Mouse (Mus musculus) embryonic facial prominence, embryonic 13.5 days (tissue): ENCODE measurements around the gene Ubl4a. TPM values are rescaled to one million over a fixed set of nuclear protein-coding genes. Genes with fewer than 3 reads are reported as not detected.
"Not testable (repeated sequence)": the region's sequence is repeated elsewhere in the genome, so short reads cannot be mapped to it uniquely, and the experiment has no call there.

Experiments
- ATAC-seq: fragments of 200-750 bp; cut with Nextera tagmentation; 2 replicates; pipeline ENCODE4 v1.8.0; 2017; ENCODE audit warnings: low read depth; ENCODE audit not compliant: insufficient number of reproducible peaks, insufficient read depth, low FRiP score, low TSS enrichment
- H3K27ac ChIP-seq: fragments of 300-500 bp; sonication (generic); 2 replicates; pipeline ENCODE4 v1.5.1; 2015; ENCODE audit warnings: moderate library complexity, mild to moderate bottlenecking, inconsistent platforms
- H3K27me3 ChIP-seq: fragments of 300-500 bp; sonication (generic); 2 replicates; pipeline ENCODE4 v1.6.1; 2015; ENCODE audit warnings: mild to moderate bottlenecking, inconsistent platforms
- H3K36me3 ChIP-seq: fragments of 300-500 bp; sonication (generic); 2 replicates; pipeline ENCODE4 v1.6.1; 2015; ENCODE audit warnings: mild to moderate bottlenecking, inconsistent platforms
- H3K4me1 ChIP-seq: fragments of 300-500 bp; sonication (generic); 2 replicates; pipeline ENCODE4 v1.6.1; 2015; ENCODE audit warnings: inconsistent platforms
- H3K4me2 ChIP-seq: fragments of 300-500 bp; sonication (generic); 2 replicates; pipeline ENCODE4 v1.6.1; 2015; ENCODE audit warnings: moderate library complexity, mild to moderate bottlenecking, inconsistent platforms
- H3K4me3 ChIP-seq: fragments of 300-500 bp; sonication (generic); 2 replicates; pipeline ENCODE4 v1.5.1; 2015; ENCODE audit warnings: mild to moderate bottlenecking, inconsistent platforms
- H3K9ac ChIP-seq: fragments of 300-500 bp; sonication (generic); 2 replicates; pipeline ENCODE4 v1.6.1; 2015; ENCODE audit warnings: mild to moderate bottlenecking, inconsistent platforms
- H3K9me3 ChIP-seq: fragments of 300-500 bp; sonication (generic); 2 replicates; pipeline ENCODE4 v1.6.1; 2016; ENCODE audit warnings: inconsistent platforms
- WGBS: fragments of 180-500 bp; shearing (Covaris S2); methylation state at CpG from one replicate; pipeline ENCODE4 v1.1.7; 2015; ENCODE audit warnings: mixed read lengths; 5-methylcytosine and 5-hydroxymethylcytosine counted together
- polyA plus RNA-seq: library from polyadenylated mRNA; unstranded; fragments of >200 nt; fragmentation: Nextera tagmentation; extraction: Ambion mirVana; gene quantifications from 2 replicates; pipeline ENCODE4 v1.2.1, GENCODE M21; 2015

The Ubl4a gene
- polyA plus RNA-seq, result 67.2 and 71.1 TPM in 2 replicates

GRCm38 (mm10) chrX:74372888-74373549 lies at the start of gene Ubl4a, which contains the start of gene Slc10a3:
Ubl4a (minus strand) TSS chrX:74373218.
Slc10a3 (minus strand) TSS chrX:74373349.
- Histone ChIP-seq H3K4me2 (peak within 1 kb of the TSS; percentile 60), H3K9ac (peak within 1 kb of the TSS; percentile 72), H3K9me3 (no peaks in the 10 kb centered on the region), H3K4me1 (no peaks in the 10 kb centered on the region), H3K4me3 (peak within 1 kb of the TSS; percentile 49), H3K36me3 (peaks cover 8% of the 10 kb centered on the region; the same call in 1 of the 2 replicates), H3K27me3 (no peaks in the 10 kb centered on the region), H3K27ac (no peak within 1 kb of the TSS)
- WGBS, result 30% methylated on average over 32 of the region's 32 CpGs
- peak; percentile 91 for ATAC-seq

GRCm38 (mm10) chrX:74413377-74413776 lies 40.4 kb upstream of the Ubl4a start:
- Histone ChIP-seq H3K27ac (no peak overlapping the region), H3K4me1 (no peaks in the 10 kb centered on the region), H3K9ac (no peak overlapping the region), H3K27me3 (no peaks in the 10 kb centered on the region), H3K9me3 (no peaks in the 10 kb centered on the region), H3K4me3 (no peak overlapping the region), H3K36me3 (peaks cover 9% of the 10 kb centered on the region; the same call in 1 of the 2 replicates), H3K4me2 (no peak overlapping the region)
- no peak for ATAC-seq

- Histone ChIP-seq H3K9ac (no peak overlapping the region), H3K4me3 (no peak overlapping the region), H3K27ac (no peak overlapping the region), H3K36me3 (peaks cover 9% of the 10 kb centered on the region; the same call in 1 of the 2 replicates), H3K27me3 (no peaks in the 10 kb centered on the region), H3K9me3 (no peaks in the 10 kb centered on the region), H3K4me2 (no peak overlapping the region), H3K4me1 (no peaks in the 10 kb centered on the region)
- WGBS, result 40% methylated on average over 2 of the region's 2 CpGs
- ATAC-seq, result no peak
Measured at GRCm38 (mm10) chrX:74408340-74408739, 35.3 kb upstream of the Ubl4a start.

DNA sequence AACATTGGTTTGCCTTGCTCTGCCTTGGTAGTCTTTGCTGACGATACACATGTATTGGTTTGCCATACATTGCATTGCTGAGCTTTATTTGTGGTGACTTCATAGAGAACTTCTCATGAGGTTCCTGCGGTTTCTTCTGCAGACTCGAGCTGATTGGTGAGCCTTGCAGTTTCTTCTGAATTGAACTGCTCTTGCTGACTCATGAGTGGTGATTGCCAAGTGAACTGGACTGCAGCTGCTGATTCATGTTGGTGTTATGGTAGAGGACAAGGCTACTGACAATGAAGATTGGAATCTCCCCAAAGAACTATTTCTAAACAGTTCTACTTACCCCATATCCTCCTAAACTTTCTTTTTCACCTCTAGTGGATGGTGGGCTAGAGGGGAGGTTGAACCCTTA lies 27.1 kb upstream of the Ubl4a start:
- WGBS, result 76% methylated on average over 3 of the region's 3 CpGs
- Histone ChIP-seq H3K4me2 (no peak overlapping the region), H3K9me3 (no peaks in the 10 kb centered on the region), H3K27me3 (no peaks in the 10 kb centered on the region), H3K27ac (no peak overlapping the region), H3K36me3 (no peaks in the 10 kb centered on the region), H3K4me3 (no peak overlapping the region), H3K4me1 (no peaks in the 10 kb centered on the region), H3K9ac (no peak overlapping the region)
- ATAC-seq, result no peak

- no peaks in the 10 kb centered on the region for H3K9me3 ChIP-seq
- H3K9ac ChIP-seq, result peak within 1 kb of the TSS; percentile 83
- H3K4me1 ChIP-seq, result 0 out of 2 replicates have a peak, but pooled peaks cover 4% of the 10 kb centered on the region
- H3K4me2 ChIP-seq, result peak within 1 kb of the TSS; percentile 64
- H3K27ac ChIP-seq, result peak within 1 kb of the TSS; percentile 86
- WGBS, result 18% methylated on average over 30 of the region's 30 CpGs
- H3K27me3 ChIP-seq, result no peaks in the 10 kb centered on the region
- peak within 1 kb of the TSS; percentile 54 for H3K4me3 ChIP-seq
- peak; percentile 97 for ATAC-seq
- no peaks in the 10 kb centered on the region for H3K36me3 ChIP-seq
Measured at GRCm38 (mm10) chrX:74392535-74393443, 19.8 kb upstream of the Ubl4a start, which contains the start of the genes Fam3a and Ikbkg. Fam3a (minus strand) TSS chrX:74393272. Ikbkg (plus strand) TSS chrX:74393290.

GRCm38 (mm10) chrX:74388153-74388552 lies 15.1 kb upstream of the Ubl4a start:
- H3K4me3 ChIP-seq, result no peak overlapping the region
- 0 out of 2 replicates have a peak, but pooled peaks cover 4% of the 10 kb centered on the region for H3K4me1 ChIP-seq
- no peak overlapping the region for H3K9ac ChIP-seq
- no peak overlapping the region for H3K27ac ChIP-seq
- no peaks in the 10 kb centered on the region for H3K9me3 ChIP-seq
- ATAC-seq, result no peak
- H3K27me3 ChIP-seq, result no peaks in the 10 kb centered on the region
- peaks cover 29% of the 10 kb centered on the region for H3K36me3 ChIP-seq
- no peak overlapping the region for H3K4me2 ChIP-seq

- ATAC-seq, result no peak
- Histone ChIP-seq H3K4me1 (no peaks in the 10 kb centered on the region), H3K4me3 (no peak overlapping the region), H3K4me2 (no peak overlapping the region), H3K9ac (no peak overlapping the region), H3K9me3 (no peaks in the 10 kb centered on the region), H3K27ac (no peak overlapping the region), H3K36me3 (peaks cover 29% of the 10 kb centered on the region), H3K27me3 (no peaks in the 10 kb centered on the region)
- WGBS, result 56% methylated on average over 2 of the region's 2 CpGs
Measured at GRCm38 (mm10) chrX:74384451-74384850, 11.4 kb upstream of the Ubl4a start.

DNA sequence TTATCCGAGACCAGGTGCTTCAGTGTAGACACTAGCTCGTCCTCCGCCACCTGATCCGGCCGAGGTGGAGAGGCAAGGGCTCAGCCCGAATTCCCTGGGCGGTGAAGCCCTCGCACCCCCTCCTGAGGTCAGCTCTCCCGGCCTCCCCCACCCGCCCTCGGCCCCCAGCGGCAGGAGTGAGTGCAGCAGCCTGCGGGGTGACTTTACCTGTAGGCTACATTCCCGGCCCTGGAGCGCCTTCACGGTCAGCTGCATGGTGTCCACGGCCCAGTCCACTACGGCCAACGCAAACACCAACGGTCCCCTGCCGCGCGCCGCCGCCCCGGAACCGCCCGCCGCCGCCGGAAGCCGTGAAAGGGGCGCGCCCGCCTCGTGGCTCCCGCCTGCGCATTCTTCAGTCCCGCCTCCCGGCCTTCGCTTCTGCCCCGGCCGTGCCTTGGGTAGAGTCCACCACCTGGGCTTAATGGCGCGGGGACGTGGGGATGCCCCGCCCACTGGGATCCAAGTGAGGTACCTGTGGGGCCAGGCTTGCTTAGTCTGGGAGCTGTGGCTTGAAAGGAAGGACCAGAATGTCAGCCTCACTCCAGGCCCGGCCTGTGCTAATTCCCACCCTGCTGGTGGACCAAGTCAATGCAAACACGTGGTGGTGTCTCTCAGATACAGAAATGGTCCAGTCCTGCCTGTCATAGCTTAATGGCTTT lies 4.7 kb downstream of the Ubl4a start:
- Histone ChIP-seq H3K27me3 (no peaks in the 10 kb centered on the region), H3K4me3 (peak overlapping the region; percentile 60), H3K9me3 (no peaks in the 10 kb centered on the region), H3K9ac (peak overlapping the region; percentile 83), H3K27ac (peak overlapping the region; percentile 66), H3K4me1 (0 out of 2 replicates have a peak, but pooled peaks cover 3% of the 10 kb centered on the region), H3K36me3 (peaks cover 19% of the 10 kb centered on the region; the same call in 1 of the 2 replicates), H3K4me2 (peak overlapping the region; percentile 65)
- ATAC-seq, result peak; percentile 68
- 31% methylated on average over 43 of the region's 49 CpGs for WGBS

GRCm38 (mm10) chrX:74367512-74367911 lies 5.5 kb downstream of the Ubl4a start:
- Histone ChIP-seq H3K4me1 (0 out of 2 replicates have a peak, but pooled peaks cover 3% of the 10 kb centered on the region), H3K4me2 (peak overlapping the region; percentile 65), H3K27me3 (no peaks in the 10 kb centered on the region), H3K4me3 (peak overlapping the region; percentile 60), H3K9me3 (no peaks in the 10 kb centered on the region), H3K36me3 (peaks cover 19% of the 10 kb centered on the region; the same call in 1 of the 2 replicates), H3K9ac (peak overlapping the region; percentile 83), H3K27ac (peak overlapping the region; percentile 66; the same call in 1 of the 2 replicates)
- WGBS, result 75% methylated on average over 10 of the region's 10 CpGs
- no peak for ATAC-seq

GRCm38 (mm10) chrX:74359171-74359570 lies 13.8 kb downstream of the Ubl4a start:
- Histone ChIP-seq H3K4me1 (no peaks in the 10 kb centered on the region), H3K4me3 (no peak overlapping the region), H3K4me2 (no peak overlapping the region), H3K27ac (no peak overlapping the region), H3K9ac (no peak overlapping the region), H3K27me3 (no peaks in the 10 kb centered on the region), H3K9me3 (no peaks in the 10 kb centered on the region), H3K36me3 (no peaks in the 10 kb centered on the region)
- 44% methylated on average over 11 of the region's 11 CpGs for WGBS
- ATAC-seq, result no peak

DNA sequence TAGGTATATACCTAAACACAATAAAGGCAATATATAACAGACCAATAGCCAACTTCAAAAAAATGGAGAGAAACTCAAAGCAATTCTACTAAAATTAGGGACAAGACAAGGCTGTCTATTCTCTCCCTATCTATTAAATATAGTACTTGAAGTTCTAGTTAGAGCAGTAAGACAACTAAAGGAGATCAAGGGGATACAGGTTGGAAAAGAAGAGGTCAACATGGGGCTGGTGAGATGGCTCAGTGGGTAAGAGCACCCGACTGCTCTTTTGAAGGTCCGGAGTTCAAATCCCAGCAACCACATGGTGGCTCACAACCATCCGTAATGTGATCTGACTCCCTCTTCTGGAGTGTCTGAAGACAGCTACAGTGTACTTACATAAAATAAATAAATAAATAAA lies 15.9 kb downstream of the Ubl4a start:
- not testable (repeated sequence) for H3K9ac ChIP-seq, H3K27ac ChIP-seq, H3K36me3 ChIP-seq, H3K4me2 ChIP-seq, H3K4me3 ChIP-seq, H3K27me3 ChIP-seq, H3K9me3 ChIP-seq, ATAC-seq, H3K4me1 ChIP-seq
- 85% methylated on average over 3 of the region's 3 CpGs for WGBS
